Mouse (Mus musculus) spleen, postnatal 0 days (tissue): ENCODE measurements around the gene Cdkl1. TPM values are rescaled to one million over a fixed set of nuclear protein-coding genes. Genes with fewer than 3 reads are reported as not detected.

ENCODE experiments used
- microRNA counts: library from miRNA; unstranded; fragments of <30 nt; microRNA quantifications from one replicate; lab custom pipeline; 2015
- polyA plus RNA-seq: library from polyadenylated mRNA; unstranded; fragments of >200 nt; fragmentation: Nextera tagmentation; extraction: Ambion mirVana; gene quantifications from 2 replicates; pipeline ENCODE4 v1.2.1, GENCODE M21; 2015

Cdkl1 gene
- polyA plus RNA-seq = 2.8 and 3.5 TPM in 2 replicates

DNA sequence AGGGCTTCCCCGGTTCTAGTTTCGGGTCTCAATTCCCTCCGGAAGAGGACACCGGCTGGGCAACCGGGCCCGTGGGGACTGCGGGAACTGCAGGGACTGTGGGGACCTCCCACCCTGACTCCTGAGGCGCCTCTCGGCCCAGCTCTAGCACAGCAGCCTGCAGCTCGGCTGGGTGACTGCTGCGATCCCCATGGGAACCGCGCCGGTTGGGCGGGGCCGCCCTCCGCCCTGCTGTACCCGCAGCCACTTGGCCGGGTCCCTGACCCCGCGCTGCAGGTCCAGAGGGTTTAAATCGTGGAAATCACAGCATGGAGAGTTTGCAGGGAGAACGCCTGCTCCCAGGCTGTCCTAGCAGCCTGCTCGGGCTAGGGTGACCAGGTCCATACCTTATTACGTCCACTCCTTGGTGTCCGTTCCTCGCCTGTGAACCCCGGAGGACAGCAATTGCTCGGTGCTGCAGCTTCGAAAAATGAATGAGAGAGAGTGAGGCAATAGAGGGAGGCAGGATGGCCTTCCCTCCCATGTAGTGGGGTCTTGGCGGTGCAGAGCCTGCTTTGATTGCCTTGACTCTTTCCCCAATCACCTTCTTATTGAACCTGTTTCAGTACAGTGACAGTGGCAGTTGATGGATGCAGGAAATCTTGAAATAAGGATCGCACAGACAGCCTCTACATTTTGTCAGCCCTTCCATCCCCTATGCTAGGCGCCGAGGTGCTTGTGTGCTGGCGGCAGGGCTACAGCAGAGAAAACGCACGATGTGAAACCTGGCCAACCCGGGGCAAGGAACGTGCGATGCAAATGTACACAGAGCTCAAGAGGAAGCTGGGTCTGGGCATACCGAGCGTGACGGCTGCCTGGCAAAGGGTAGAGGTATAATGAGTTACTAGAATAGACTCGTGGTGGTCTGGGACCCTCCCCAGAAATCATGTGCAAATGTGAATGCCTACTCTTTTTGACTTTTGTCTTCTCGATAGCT is at the start of gene Cdkl1:
TSS of gene Cdkl1 (minus strand) at position 738 of the 976 bp plus-strand sequence.

DNA sequence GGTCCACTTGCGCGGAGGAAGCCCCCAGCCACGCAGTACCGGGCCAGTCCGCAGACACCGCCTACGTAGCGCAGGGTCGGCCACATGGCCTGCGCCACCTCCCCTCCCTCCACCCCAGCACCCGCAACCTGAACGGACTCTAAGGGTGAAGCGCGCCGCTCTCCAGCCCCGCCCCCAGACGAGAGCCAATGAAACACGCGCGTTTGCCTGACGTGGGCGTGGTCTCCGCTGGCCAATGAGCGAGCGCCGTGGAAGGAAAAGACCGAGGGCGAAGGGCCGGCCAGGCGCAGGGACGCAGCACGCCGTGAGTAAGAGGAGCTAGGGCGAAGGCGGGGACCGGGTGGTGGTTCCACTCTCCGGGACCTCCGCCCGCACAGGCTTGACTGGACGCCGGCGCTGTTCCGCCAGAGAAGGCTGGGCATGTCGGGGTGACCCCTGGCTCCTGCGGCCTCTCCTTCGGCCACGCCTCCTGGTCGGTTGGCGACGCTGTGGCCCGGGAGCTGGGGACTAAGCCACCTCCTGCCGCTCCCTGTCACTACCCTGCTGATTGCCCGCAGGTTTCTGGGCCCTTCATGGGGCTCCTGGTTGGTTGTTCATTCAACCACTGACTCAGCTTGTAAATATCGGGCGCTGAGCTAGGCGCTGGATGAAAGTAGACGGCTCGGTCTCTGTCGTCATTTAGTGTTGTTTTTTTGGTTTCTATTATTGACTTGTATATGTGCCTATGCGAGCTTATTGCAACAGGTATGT is 66.2 kb downstream of the Cdkl1 start, which contains the start of the genes L2hgdh and Atp5s:
TSS of gene L2hgdh (minus strand) at position 163 of the 750 bp plus-strand sequence.
TSS of gene Atp5s (plus strand) at position 240 of the 750 bp plus-strand sequence.

MicroRNAs within 50 kb of the gene (microRNA counts, 519-probe panel; counts per million panel counts)
- 88.3 counts per million for microRNA mmu-miR-681 (lab: Ali Mortazavi, UCI)

Other genes starting within 250 kb of the Cdkl1 start
- gene Vcpkmt, start 208.2 kb downstream of the Cdkl1 start, polyA plus RNA-seq = 13.6 and 16.2 TPM in 2 replicates
- 8.0 and 9.8 TPM in 2 replicates for gene Sos2, start 109.4 kb downstream of the Cdkl1 start, polyA plus RNA-seq
- 9.8 and 10.0 TPM in 2 replicates for gene L2hgdh, start 66.4 kb downstream of the Cdkl1 start, polyA plus RNA-seq
- 27.1 and 29.2 TPM in 2 replicates for gene Atp5s, start 66.3 kb downstream of the Cdkl1 start, polyA plus RNA-seq
- gene Atl1, start 101.3 kb upstream of the Cdkl1 start, polyA plus RNA-seq = 1.9 and 2.1 TPM in 2 replicates
- gene Map4k5, start 101.9 kb upstream of the Cdkl1 start, polyA plus RNA-seq = 24.1 and 25.8 TPM in 2 replicates
- 9.4 and 9.6 TPM in 2 replicates for gene Sav1, start 195.7 kb upstream of the Cdkl1 start, polyA plus RNA-seq